Mouse (Mus musculus) thymus, postnatal 36 days (tissue): ENCODE results near the gene Dnajc28.
A peak's percentile ranks its signal among the peaks of the same experiment; 100 is the strongest.
"Not testable (repeated sequence)": the region's sequence is repeated elsewhere in the genome, so short reads cannot be mapped to it uniquely, and the experiment has no call there.

ENCODE experiments used
- DNase-seq, 2 experiments: peaks; one replicate each; pipeline ENCODE4 v3.0.0; 2022; ENCODE audit warnings: mixed read lengths in 2 of 2

Dnajc28 gene

DNA sequence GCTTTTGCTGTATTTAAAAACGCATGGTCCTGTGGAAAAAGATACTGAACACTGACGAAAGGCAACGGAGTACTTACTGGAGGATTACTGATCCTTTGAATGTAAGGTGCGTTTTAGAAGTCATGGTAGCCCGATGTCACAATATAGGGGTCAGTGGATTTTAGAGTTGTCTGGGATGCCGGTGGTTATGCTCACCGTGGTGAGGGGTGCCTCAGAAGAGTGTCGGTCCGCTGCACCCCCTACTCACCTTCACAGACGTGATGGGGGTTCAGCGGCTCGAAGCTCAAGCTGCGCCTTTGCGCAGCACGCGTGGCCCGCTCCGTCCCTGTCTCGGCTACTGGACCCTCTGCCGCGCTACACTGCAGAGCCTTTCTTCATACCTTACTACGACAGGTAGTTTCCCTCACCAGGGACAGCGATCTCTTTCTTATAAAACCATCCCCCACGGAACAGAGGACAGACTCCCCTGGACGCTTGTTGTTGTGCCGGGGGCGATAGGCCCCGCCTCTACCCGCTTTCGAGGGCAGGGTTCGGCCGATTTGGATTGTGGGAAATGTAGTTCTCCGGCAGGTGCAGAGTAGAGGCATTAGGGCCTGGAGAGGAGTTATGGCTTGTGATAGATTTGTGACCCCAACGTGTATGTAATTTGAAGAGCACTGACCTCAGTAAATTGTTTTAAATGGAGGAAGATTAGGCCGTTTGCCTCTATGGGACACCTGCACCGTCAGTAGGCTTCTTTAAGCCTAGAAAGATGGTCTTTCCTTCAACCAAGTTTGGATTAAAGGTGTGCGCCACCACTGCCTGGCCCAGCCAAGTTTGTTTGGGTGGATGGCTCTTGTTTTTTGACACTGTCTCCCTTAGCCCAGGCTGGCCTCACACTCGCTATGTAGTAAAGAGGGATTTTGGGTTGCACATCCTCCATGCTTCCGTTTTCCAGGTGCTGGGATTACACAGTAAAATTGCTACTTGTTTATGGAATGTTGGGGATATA, at the start of gene Dnajc28:
Gene Dnajc28 (minus strand): TSS at position 516 of the 991 bp plus-strand sequence.
- peak; percentile 80 to 82 for DNase-seq

DNA sequence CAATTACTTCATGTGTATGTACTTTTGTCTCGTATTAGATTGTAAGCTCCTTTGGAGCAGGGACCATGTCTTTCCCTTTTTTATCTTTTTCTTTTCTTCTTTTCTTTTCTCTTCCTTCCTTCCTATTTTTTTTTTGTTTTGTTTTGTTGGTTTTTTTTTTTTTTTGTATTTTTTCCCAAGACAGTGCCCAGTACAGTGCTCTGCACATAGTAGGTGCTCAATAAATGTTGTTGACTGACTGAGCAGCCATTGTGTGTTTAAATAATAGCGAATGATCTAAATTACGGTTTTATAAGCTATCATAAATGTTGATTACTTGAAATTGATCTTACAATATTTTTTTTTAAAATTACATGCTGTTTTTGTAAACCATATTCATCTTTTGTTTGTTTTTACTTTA, 45.0 kb upstream of the Dnajc28 start:
- no peak for DNase-seq

DNA sequence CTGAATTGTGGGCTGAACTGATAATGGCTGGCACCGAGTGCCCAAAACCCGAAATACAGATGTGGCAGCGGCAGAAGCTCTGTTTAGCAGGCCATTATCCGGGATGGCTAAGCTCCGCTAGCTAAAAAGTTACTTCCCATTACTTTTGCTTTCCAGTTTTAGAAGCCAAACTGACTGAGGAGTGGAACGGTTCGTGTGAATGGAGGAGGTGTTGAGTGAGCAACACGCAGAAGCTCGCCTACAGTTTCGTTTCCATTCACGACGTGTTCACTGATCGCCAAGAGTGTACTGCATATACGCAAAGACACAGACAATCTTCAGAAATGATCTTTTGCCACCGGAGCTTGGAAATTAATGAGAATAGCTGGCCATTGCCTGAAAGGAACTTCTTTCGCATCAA, 43.5 kb upstream of the Dnajc28 start:
- no peak for DNase-seq

DNA sequence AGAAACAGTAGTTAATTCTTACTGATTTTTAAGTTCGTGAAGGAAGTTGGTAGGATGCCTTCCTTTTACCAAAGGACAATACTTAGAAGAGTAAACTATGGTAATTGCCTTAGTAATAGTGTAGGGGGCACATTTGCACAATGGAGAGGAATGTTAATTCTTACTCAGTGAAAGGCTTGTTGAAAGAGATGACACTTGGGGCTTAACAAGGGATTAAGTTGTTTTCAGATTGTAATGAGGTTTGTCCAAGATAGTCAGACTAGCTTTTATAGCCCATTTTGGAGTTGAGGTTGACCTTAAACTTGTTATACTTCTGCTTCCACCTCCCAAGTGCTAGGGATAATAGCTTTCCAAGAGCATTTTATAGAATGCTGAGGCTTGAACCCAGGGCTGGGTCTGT, 42.6 kb upstream of the Dnajc28 start:
- DNase-seq, result no peak

DNA sequence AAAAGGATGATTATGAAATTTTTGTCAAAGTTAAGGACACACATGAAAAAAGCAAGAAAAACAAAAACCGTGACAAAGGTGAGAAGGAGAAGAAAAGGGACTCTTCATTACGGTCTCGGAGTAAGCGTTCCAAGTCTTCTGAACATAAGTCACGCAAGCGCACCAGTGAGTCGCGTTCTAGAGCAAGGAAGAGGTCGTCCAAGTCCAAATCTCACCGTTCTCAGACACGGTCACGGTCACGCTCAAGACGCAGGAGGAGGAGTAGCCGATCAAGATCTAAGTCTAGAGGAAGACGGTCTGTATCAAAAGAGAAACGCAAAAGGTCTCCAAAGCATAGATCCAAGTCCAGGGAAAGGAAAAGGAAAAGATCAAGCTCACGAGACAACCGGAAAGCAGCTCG, 41.0 kb upstream of the Dnajc28 start:
- no peak for DNase-seq

DNA sequence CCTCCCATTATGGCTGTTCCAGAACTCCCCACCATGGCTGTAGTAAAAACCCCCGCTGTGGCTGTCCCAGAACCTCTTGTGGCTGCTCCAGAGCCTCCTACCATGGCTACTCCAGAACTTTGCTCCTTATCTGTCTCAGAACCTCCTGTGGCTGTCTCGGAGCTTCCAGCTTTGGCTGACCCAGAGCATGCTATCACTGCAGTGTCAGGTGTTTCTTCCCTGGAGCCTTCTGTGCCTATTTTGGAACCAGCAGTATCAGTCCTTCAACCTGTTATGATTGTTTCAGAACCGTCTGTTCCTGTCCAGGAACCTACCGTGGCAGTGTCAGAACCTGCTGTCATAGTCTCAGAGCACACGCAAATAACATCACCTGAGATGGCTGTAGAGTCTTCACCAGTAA, 39.6 kb upstream of the Dnajc28 start:
- DNase-seq, result no peak

DNA sequence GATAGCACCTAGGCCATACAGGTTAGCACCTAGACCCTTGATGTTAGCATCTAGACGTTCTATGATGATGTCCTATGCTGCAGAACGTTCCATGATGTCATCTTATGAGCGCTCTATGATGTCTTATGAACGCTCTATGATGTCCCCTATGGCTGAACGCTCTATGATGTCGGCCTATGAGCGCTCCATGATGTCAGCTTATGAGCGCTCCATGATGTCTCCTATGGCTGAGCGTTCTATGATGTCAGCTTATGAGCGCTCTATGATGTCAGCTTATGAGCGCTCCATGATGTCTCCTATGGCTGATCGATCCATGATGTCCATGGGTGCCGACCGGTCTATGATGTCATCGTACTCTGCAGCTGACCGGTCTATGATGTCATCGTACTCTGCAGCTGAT, 38.5 kb upstream of the Dnajc28 start:
- DNase-seq, result no peak

DNA sequence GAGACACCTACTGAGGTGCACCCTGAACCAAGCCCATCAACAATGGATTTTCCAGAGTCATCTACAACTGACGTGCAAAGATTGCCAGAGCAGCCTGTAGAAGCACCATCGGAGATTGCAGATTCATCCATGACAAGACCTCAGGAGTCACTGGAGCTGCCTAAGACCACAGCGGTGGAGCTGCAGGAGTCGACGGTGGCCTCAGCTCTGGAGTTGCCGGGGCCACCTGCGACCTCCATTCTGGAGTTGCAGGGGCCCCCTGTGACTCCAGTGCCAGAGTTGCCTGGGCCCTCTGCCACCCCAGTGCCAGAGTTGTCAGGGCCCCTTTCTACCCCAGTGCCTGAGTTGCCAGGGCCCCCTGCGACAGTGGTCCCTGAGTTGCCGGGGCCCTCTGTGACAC, 36.5 kb upstream of the Dnajc28 start:
- DNase-seq, result no peak

DNA sequence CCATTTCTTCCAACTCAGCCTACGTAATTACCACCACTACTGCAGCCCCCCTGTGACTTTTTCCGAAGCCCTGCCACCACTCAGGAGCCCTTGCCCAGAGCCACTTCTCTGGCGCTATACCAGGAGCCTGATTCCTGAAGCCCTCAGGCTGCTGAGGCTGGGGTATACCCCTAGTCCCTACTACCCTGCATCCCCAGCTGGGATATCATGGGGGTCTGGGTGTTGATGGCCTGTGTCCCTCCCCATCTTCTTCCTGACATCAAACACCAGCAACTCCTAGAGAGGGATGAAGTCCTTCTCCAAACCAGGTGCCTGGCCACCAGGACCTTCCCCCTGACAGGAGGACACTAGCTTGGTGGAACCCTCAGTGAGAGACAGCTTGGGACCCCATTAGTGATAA, 33.4 kb upstream of the Dnajc28 start:
- no peak for DNase-seq

DNA sequence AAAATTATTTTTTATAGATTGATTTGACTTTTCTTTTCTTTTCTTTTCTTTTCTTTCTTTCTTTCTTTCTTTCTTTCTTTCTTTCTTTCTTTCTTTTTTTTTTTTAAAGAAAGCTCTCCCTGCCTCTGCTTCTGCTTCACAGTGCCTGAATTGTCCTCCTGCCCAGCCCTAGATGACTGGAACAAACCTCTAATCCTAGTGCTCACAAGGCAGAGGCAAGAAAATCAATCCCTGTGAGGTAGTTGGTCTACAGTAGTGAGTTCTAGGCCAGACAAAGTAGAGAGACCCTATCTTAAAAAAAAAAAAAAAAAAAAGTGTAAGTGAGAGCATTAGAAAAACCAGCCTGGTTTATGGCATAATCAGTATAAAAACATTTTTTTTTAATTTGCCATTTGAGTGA, 31.0 kb upstream of the Dnajc28 start:
- no peak for DNase-seq

DNA sequence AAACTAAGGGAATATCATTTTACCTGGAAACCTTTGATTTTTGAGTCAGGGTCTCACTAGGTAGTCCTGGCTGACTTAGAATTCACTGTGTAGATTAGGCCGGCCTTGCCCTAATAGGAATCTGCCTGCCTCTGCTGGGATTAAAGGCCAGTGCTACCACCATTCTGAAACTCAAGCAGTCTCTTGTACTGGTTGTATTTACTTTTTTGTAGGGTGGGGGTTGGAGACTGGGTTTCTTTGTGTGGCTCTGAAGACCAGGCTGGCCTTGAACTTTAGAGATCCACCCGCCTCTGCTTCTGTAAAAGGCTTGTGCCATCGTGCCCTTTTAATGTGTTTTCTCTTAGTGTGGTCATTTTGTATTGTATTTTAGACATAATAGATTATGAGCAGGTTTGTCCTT, 30.4 kb upstream of the Dnajc28 start:
- no peak for DNase-seq

DNA sequence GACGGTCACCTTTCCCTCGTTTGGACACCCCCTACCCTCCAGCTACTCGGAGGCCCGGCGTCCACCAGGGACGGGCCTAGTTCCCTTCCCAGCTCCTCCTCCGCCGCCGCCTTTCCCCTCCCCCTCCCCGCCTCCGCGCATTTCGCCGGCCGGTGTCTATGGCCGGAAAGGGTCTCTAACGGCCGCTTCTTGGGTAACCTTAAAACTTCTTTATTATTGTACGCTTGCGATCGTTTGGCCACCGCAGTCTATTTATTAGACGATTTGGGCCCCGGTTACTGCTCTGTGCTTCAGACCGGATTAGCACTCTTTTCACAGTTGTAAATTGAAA, 29.4 kb upstream of the Dnajc28 start:
- peak; percentile 80 for DNase-seq

DNA sequence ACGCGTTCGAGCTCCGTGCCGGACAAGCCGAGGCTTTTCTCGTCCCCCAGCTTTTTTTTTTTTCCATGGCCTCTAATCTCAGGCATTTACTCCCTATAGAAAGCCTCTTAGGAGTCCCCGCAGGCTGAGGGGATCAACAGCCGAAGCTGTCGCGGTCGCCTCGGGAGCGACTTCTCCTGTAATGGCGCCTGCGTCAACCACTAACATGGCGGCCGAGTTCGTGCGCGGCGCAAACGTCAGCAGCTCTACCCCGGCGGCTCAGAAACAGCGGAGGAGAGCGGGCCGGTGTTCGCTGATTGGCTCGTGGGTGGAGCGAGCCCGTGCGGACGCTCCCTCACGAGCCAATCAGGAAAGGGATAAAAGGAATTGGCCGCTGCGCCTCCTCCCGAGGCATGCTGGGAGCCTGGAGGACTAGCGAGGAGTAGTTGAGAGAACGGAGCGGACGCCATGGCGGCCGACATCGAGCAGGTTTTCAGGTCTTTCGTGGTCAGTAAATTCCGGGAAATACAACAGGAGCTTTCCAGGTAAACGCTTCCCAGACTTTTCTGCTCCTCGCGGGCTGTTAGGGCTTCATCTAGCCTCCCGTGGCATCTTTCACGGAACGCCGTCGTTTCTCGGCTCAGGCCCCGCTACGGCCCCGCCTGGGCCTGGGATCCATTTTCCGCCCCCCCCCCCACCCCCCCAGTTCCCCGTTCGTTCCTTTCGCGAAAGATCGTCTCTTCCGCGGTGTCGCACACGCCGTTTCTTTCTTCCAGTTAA, 28.8 kb upstream of the Dnajc28 start, which contains the start of gene Son:
Gene Son (plus strand): TSS at position 46 of the 759 bp plus-strand sequence.
- peak; percentile 92 to 97 for DNase-seq

DNA sequence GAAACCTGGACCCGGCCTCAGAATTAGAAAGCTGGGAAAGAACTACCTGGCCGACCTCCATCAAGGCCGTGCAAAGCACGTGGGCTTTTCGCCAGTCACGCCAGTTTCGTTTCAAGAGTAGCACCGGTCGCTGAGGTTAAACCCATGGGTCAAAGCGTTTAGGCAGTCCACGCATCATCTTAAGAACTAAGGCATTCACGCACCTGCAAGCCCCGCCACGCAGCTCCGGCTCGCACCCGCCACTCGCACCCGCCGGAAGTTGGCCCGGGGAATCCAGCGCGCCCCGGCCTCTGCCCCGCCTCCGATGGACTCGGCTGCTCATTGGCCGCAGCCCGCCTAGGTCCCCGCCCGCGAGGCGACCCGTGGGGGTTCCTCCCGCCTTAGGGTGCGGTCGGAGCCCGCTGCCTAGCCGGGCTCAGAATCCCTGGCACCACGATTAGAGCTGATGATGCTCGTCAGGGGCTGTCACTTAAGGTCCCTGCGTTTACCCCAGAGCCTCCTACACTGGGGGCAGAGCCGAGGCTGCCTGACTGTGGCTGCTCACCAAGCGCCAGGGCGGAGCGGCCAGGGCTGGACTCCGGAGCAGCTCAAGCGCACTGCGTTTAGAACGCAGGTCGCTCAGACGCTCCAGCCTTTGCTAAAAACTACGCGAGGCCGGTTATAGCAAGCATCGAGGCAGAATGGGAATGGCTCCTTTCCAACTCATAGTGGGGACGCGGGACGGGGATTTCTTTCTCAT, 28.0 kb upstream of the Dnajc28 start, which contains the start of gene Gart:
Gene Gart (minus strand): TSS at position 272 of the 739 bp plus-strand sequence.
- peak; percentile 95 to 96 for DNase-seq

DNA sequence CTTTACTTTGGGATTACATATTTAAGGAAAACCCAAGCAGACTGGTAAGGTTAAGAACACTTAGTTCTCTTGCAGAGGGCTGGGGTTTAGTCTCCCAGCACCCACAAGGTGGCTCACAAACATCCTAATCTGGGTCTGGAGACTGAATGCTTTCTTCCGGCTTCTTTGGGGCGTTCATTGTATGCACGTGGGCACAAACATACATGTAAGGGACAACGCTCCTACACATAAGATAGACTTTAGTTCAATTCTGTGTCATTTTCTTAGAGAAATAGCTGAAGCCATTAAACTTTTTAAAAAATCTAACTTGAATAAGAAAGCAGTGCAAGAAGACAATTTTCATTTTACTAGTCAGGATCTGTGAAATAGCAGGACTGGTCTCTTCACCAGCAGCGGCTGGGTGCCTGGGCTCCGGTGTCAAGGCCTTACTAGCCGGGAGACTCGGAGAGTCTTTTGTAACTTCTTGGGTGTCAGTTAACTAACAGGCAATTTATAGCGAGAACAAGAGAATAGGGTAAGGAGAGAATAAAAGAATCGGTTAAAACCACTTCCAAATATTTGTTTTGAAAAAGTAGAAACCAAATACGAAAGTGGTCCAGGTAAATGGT, 27.3 kb upstream of the Dnajc28 start:
- peak; percentile 43 to 57 for DNase-seq

DNA sequence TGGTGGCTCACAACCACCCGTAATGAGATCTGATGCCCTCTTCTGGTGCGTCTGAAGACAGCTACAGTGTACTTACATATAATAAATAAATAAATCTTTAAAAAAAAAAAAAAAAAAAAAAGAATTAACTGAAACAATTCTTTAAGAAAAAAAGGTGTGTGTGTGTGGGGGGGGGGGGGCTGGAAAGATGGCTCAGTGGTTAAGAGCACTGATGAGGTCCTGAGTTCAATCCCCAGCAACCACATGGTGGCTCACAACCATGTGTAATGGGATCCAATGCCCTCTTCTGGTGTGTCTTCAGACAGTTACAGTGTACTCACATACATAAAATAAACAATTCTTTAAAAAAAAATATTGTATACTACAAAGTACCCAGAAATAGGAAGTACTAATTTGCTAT, 26.6 kb upstream of the Dnajc28 start:
- DNase-seq, result not testable (repeated sequence)

DNA sequence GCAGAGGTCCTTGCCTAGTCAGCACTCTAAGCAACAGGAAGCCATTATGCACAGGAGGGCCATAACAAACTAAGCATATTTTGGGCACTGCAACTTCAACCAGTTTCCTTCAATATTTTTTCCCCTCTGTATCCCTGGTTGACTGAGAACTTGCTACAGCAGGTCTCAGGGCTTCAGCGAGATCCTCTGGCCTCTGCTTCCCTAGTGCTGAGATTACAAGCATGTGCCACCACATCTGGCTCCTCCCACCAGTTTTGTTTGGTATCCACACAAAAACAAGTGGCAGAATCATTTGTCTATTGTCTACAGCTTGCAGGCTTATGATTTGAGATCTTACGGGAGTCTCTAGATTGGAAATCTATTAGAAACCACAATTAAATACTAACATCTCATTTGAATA, 26.1 kb upstream of the Dnajc28 start:
- DNase-seq, result no peak

DNA sequence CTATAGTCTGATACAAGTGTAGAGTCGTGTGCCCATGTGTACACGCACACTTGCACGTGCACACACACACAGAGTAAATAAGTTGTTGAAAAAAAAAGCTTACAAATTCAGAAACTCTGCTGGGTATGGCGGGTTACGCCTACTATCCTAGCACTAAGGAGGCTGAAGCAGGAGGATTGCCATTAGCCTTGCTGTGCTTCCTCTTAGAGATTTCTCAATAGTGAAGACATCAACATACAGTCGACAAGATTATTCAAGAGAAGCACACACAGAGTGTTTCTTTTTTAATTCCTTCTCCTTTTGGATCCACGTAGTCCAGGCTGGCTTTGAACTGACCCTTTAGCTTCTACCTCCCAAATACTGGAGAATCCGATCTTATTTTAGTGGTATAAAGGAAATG, 21.3 kb upstream of the Dnajc28 start:
- DNase-seq, result no peak

DNA sequence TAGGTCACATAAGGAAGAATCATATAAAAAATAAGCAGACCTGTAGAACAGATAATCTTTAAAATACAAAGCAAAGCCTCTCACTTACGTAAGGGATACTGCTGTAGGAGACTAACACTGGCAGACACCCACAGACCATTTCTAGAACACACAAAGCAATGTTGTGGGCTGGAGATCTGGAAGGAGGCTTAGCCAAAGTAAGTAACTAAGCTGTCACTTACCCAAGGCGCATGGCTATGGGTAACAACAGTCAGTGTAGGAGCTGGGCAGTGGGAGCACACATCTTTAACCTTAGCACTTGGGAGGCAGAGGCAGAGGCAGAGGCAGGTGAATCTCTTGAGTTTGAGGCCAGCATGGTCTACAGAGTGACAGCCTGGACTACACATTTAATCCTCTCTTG, 20.8 kb upstream of the Dnajc28 start:
- DNase-seq, result no peak

DNA sequence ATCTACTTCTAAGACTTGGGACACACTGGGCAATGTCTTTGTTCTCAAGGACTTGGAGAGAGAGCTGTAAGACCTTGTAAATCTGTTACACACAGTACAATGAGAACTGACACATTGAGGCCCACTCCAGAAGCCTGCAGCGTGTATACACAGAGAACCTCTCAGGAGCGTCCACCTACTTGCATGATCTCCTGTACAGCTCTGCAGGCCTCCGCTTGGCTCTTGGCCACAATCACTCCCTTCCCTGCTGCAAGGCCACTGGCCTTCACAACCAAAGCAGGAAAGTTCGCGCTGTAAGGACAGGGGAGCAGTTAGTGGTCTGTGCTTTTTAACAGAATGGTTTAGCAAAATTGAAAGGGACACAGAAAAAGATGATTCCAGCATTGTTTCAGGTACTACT, 20.3 kb upstream of the Dnajc28 start:
- DNase-seq, result no peak

DNA sequence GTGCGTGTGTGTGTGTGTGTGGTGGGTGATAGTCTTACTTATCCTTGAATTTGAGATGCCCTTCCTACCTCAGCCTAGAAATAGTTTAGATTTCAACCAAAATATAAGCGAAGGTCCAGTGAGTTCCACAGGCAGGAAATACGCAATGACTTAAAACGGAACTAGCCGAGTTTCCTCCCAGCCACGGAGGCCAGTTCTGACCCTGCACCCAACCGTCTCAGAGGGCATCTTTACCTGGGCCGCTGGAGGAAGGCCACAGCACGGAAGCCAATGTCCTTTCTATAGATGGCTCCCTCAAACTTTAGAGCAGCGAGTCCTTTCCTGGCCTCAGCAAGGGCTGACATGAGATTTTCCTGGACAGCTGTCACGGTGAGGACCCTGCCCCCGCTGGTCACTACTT, 14.8 kb upstream of the Dnajc28 start:
- no peak for DNase-seq

DNA sequence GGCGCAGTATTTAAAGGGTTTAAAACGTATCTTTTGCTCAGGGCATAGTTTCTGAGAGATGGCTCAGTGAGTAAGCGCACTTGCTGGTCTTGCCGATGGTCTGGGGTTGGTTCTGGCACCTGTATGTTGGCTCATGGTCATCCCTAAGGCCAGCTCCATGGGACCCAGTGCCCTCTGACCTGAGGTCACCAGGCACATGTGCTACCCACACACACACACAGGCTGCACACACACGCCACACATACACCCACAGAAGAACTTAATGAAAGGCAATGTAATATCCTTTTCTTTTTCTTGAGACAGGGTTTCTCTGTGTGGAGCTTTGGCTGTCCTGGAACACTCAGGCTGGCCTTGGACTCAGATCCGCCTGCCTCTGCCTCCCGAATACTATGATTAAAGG, 14.1 kb upstream of the Dnajc28 start:
- DNase-seq, result no peak

DNA sequence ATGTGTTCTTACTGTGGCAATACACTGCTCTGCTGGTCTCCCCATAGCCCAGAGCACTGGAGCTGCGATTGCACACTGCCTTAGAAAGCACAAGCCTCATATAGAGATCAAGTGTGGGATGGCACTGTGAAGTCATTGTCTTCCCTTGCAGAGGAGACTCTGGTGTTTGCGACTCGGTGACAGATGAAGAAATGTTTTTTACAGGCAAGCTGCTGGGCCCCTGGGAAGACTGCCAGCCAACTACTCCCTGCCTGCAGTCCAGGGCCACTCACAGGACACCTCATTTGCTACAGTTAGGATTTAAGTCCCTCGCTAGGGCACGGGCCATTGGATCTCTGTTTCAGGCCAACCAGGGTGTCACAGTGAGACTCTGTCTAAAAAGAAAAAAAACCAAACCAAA, 13.6 kb upstream of the Dnajc28 start:
- no peak for DNase-seq
